Mouse (Mus musculus): Measurements from ENCODE around the gene Kcnj2.

DNA sequence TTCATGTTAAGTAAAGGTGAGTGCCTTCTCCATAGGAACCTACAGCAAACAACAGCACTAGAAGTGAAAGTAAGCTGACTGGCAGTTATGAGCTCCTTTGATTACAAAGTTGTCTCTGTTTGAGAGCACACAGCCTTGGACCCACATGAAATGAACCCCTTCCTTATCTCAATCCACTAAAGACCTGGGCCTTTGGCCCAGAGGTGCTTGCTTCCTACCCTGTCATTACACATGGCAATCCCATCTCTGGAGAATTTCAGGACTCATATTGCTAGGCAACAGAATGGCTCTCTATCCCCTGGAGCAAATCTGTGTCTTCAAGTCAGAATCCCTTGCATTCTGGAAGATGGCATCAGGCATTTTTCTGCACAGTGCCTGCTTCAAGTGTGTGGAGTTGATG is 4.5 kb downstream of the Kcnj2 start:
- TF ChIP-seq TAL1 (conservative IDR thresholded peaks at IDR 0.05; ENCODE audit: low read depth, low read length) (no peak), CTCF (IDR thresholded peaks at IDR 0.05; ENCODE audit: low read depth, low read length) (no peak), GATA1 (IDR thresholded peaks at IDR 0.05; ENCODE audit: borderline replicate concordance, low read length) (no peak), POLR2AphosphoS5 (IDR thresholded peaks at IDR 0.05; ENCODE audit: insufficient replicate concordance, low read depth, low read length) (no peak)

Measured in G1E (cell line).